Mouse (Mus musculus): Measurements from ENCODE around the gene Fgf18. TPM values are rescaled to one million over a fixed set of nuclear protein-coding genes. Genes with fewer than 3 reads are reported as not detected.
A peak's percentile ranks its signal among the peaks of the same experiment; 100 is the strongest.

Gene Fgf18
- polyA plus RNA-seq, 1 experiment from 2014 or later, result 20.6 TPM

GRCm38 (mm10) chr11:33112407-33112806 lies 34.8 kb downstream of the Fgf18 start:
- WGBS, result 5% methylated on average over 1 of the region's 1 CpGs
- Histone ChIP-seq H3K4me2 (replicated peaks; ENCODE audit: low read depth, low read length) (no peak overlapping the region), H3K9me3 (ENCODE audit: low read length) (no peaks in the 10 kb centered on the region), H3K4me1 (ENCODE audit: insufficient read depth, low read depth, low read length) (no peaks in the 10 kb centered on the region), H3K36me3 (ENCODE audit: insufficient read depth, low read length) (no peaks in the 10 kb centered on the region), H3K27me3 (replicated peaks; ENCODE audit: insufficient read depth, low read length) (no peaks in the 10 kb centered on the region), H3K27ac (ENCODE audit: low read length) (no peak overlapping the region), H3K4me3 (ENCODE audit: low read depth, low read length) (no peak overlapping the region), H3K9ac (replicated peaks; ENCODE audit: low read depth) (no peak overlapping the region)
- no peak for ATAC-seq
- no peak for DNase-seq (ENCODE audit: low spot score)
- TF ChIP-seq EP300 (IDR thresholded peaks at IDR 0.05) (no peak), CTCF (IDR thresholded peaks at IDR 0.05) (no peak)

- Histone ChIP-seq H3K9ac (replicated peaks; ENCODE audit: low read depth) (no peak overlapping the region), H3K27me3 (replicated peaks; ENCODE audit: insufficient read depth, low read length) (no peaks in the 10 kb centered on the region), H3K9me3 (ENCODE audit: low read length) (no peaks in the 10 kb centered on the region), H3K27ac (ENCODE audit: low read length) (no peak overlapping the region), H3K36me3 (ENCODE audit: insufficient read depth, low read length) (no peaks in the 10 kb centered on the region), H3K4me3 (ENCODE audit: low read depth, low read length) (no peak overlapping the region), H3K4me2 (replicated peaks; ENCODE audit: low read depth, low read length) (no peak overlapping the region), H3K4me1 (ENCODE audit: insufficient read depth, low read depth, low read length) (no peaks in the 10 kb centered on the region)
- TF ChIP-seq EP300 (IDR thresholded peaks at IDR 0.05) (no peak), CTCF (IDR thresholded peaks at IDR 0.05) (no peak)
- DNase-seq (ENCODE audit: low spot score) (no peak), ATAC-seq (no peak)
- WGBS, result 77% methylated on average over 2 of the region's 2 CpGs
These were observed 37.1 kb downstream of the Fgf18 start for GRCm38 (mm10) chr11:33110111-33110510.

GRCm38 (mm10) chr11:33107540-33107939 lies 39.7 kb downstream of the Fgf18 start:
- TF ChIP-seq CTCF (IDR thresholded peaks at IDR 0.05), result no peak
- no peak for TF ChIP-seq EP300 (IDR thresholded peaks at IDR 0.05)
- Histone ChIP-seq H3K27me3 (replicated peaks; ENCODE audit: insufficient read depth, low read length) (no peaks in the 10 kb centered on the region), H3K36me3 (ENCODE audit: insufficient read depth, low read length) (no peaks in the 10 kb centered on the region), H3K4me3 (ENCODE audit: low read depth, low read length) (no peak overlapping the region), H3K9me3 (ENCODE audit: low read length) (no peaks in the 10 kb centered on the region), H3K4me2 (replicated peaks; ENCODE audit: low read depth, low read length) (no peak overlapping the region), H3K27ac (ENCODE audit: low read length) (no peak overlapping the region), H3K4me1 (ENCODE audit: insufficient read depth, low read depth, low read length) (no peaks in the 10 kb centered on the region), H3K9ac (replicated peaks; ENCODE audit: low read depth) (no peak overlapping the region)
- DNase-seq (ENCODE audit: low spot score) (no peak), ATAC-seq (no peak)
- 59% methylated on average over 3 of the region's 3 CpGs for WGBS

- no peaks in the 10 kb centered on the region for H3K36me3 ChIP-seq (ENCODE audit: insufficient read depth, low read length)
- no peaks in the 10 kb centered on the region for H3K4me1 ChIP-seq (ENCODE audit: insufficient read depth, low read depth, low read length)
- H3K9ac ChIP-seq (replicated peaks; ENCODE audit: low read depth), result no peak overlapping the region
- no peak overlapping the region for H3K4me3 ChIP-seq (ENCODE audit: low read depth, low read length)
- H3K4me2 ChIP-seq (replicated peaks; ENCODE audit: low read depth, low read length), result no peak overlapping the region
- peak; percentile 78 for ATAC-seq
- WGBS, result 50% methylated on average over 8 of the region's 8 CpGs
- no peaks in the 10 kb centered on the region for H3K9me3 ChIP-seq (ENCODE audit: low read length)
- no peak overlapping the region for H3K27ac ChIP-seq (ENCODE audit: low read length)
- H3K27me3 ChIP-seq (replicated peaks; ENCODE audit: insufficient read depth, low read length), result no peaks in the 10 kb centered on the region
- TF ChIP-seq CTCF (IDR thresholded peaks at IDR 0.05), result no peak
- no peak for TF ChIP-seq EP300 (IDR thresholded peaks at IDR 0.05)
- DNase-seq (ENCODE audit: low spot score), result peak; percentile 41
These were observed 42.3 kb downstream of the Fgf18 start for GRCm38 (mm10) chr11:33104911-33105316.

- DNase-seq (ENCODE audit: low spot score) (peak; percentile 15), ATAC-seq (no peak)
- Histone ChIP-seq H3K36me3 (ENCODE audit: insufficient read depth, low read length) (no peaks in the 10 kb centered on the region), H3K4me3 (ENCODE audit: low read depth, low read length) (no peak overlapping the region), H3K4me2 (replicated peaks; ENCODE audit: low read depth, low read length) (no peak overlapping the region), H3K9me3 (ENCODE audit: low read length) (no peaks in the 10 kb centered on the region), H3K9ac (replicated peaks; ENCODE audit: low read depth) (no peak overlapping the region), H3K4me1 (ENCODE audit: insufficient read depth, low read depth, low read length) (no peaks in the 10 kb centered on the region), H3K27ac (ENCODE audit: low read length) (no peak overlapping the region), H3K27me3 (replicated peaks; ENCODE audit: insufficient read depth, low read length) (no peaks in the 10 kb centered on the region)
- no peak for TF ChIP-seq EP300 (IDR thresholded peaks at IDR 0.05)
- TF ChIP-seq CTCF (IDR thresholded peaks at IDR 0.05), result no peak
- 72% methylated on average over 13 of the region's 13 CpGs for WGBS
These were observed 43.8 kb downstream of the Fgf18 start for GRCm38 (mm10) chr11:33103291-33103943.

- no peaks in the 10 kb centered on the region for H3K4me1 ChIP-seq (ENCODE audit: insufficient read depth, low read depth, low read length)
- no peak for TF ChIP-seq CTCF (IDR thresholded peaks at IDR 0.05)
- TF ChIP-seq EP300 (IDR thresholded peaks at IDR 0.05), result no peak
- WGBS, result 15% methylated on average over 10 of the region's 10 CpGs
- H3K9ac ChIP-seq (replicated peaks; ENCODE audit: low read depth), result no peak overlapping the region
- H3K36me3 ChIP-seq (ENCODE audit: insufficient read depth, low read length), result no peaks in the 10 kb centered on the region
- DNase-seq (ENCODE audit: low spot score) (peak; percentile 12), ATAC-seq (peak; percentile 43)
- peak overlapping the region; percentile 49 for H3K4me2 ChIP-seq (replicated peaks; ENCODE audit: low read depth, low read length)
- no peaks in the 10 kb centered on the region for H3K9me3 ChIP-seq (ENCODE audit: low read length)
- no peak overlapping the region for H3K27ac ChIP-seq (ENCODE audit: low read length)
- H3K4me3 ChIP-seq (ENCODE audit: low read depth, low read length), result peak overlapping the region; percentile 8; the same call in 1 of the 2 replicates
- H3K27me3 ChIP-seq (replicated peaks; ENCODE audit: insufficient read depth, low read length), result no peaks in the 10 kb centered on the region
These were observed 47.1 kb downstream of the Fgf18 start for GRCm38 (mm10) chr11:33100027-33100507.
